Mouse (Mus musculus): ENCODE results near the gene Plg. TPM values are rescaled to one million over a fixed set of nuclear protein-coding genes. Genes with fewer than 3 reads are reported as not detected.
A peak's percentile ranks its signal among the peaks of the same experiment; 100 is the strongest.

Plg gene
- total and polyA plus RNA-seq, 2 experiments = 1,031 to 1,403 TPM

DNA sequence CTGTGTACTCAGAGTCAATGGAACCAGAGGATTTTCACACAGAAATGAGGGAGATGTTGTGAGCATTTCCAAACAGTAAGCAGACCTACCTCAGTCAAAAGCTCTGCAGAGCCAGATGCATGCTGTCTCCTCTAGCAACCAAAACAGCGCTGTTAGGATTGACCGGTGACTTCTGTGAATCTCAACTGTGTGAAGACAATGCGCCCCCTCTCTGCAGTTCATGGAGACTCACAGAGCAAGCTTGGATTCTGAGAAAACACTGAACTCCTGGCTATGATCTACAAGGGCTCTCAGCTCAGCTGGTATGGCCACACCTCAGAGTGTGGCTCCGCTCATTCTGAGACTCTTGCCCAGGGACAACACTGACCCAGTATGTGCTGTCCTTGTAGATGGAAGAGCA is 72.8 kb downstream of the Plg start:
- Histone ChIP-seq H3K9ac (ENCODE audit: low read depth, low read length) (no peak overlapping the region), H3K4me1 (ENCODE audit: control insufficient read depth, insufficient read depth, low read length) (no peaks in the 10 kb centered on the region; the same call in none of the 2 replicates), H3K27ac (replicated peaks; ENCODE audit: insufficient read depth, low read depth, low read length) (no peak overlapping the region), H3K79me2 (ENCODE audit: control insufficient read depth, insufficient read depth, low read length) (no peaks in the 10 kb centered on the region), H3K36me3 (ENCODE audit: control insufficient read depth, insufficient read depth, low read length) (no peaks in the 10 kb centered on the region), H3K27me3 (ENCODE audit: control insufficient read depth, insufficient read depth, low read length) (no peaks in the 10 kb centered on the region), H3K4me3 (ENCODE audit: insufficient read depth, low read depth, low read length) (no peak overlapping the region)
- DNase-seq (ENCODE audit: extremely low read depth, low read depth, low spot score) = no peak
- WGBS = 56% methylated on average over 4 of the region's 4 CpGs
- no peak for TF ChIP-seq CTCF (IDR thresholded peaks at IDR 0.05; ENCODE audit: low read depth, low read length)

DNA sequence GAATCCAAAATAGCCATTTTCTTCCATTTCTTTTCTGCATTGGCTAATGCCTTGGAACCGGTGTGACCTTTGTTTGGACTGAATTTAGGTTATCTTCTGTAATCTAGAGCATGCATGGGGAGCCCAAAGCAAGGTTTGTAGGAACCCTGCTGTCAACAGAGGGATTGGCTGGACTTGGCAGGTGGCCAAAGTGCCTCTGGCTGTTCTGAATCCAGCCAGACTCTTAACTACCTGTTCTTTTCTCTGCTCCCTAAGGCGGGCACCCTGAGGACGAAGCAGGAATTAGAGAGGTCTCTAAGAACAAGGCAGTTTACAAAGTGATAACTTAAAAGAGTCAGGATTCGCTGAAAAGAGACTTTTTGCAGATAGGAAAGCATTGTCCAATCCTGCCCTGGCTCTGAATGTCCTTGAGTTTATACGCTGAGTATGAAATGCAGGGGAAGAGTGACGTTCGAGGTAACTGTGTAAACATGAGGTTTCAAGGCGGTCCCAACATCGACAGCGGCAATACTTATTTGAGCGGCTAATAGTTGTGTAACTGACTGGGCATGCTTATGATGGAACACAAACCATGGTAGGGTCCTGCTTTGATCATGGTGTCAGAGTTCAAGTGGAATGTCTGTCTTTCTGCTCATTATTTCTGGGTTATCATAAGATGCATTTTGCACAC is 74.6 kb downstream of the Plg start:
- peak; percentile 38 for DNase-seq (ENCODE audit: extremely low read depth, low read depth, low spot score)
- Histone ChIP-seq H3K79me2 (ENCODE audit: control insufficient read depth, insufficient read depth, low read length) (no peaks in the 10 kb centered on the region), H3K4me3 (ENCODE audit: insufficient read depth, low read depth, low read length) (no peak overlapping the region), H3K4me1 (ENCODE audit: control insufficient read depth, insufficient read depth, low read length) (no peaks in the 10 kb centered on the region; the same call in none of the 2 replicates), H3K27ac (replicated peaks; ENCODE audit: insufficient read depth, low read depth, low read length) (no peak overlapping the region), H3K36me3 (ENCODE audit: control insufficient read depth, insufficient read depth, low read length) (no peaks in the 10 kb centered on the region), H3K9ac (ENCODE audit: low read depth, low read length) (no peak overlapping the region), H3K27me3 (ENCODE audit: control insufficient read depth, insufficient read depth, low read length) (no peaks in the 10 kb centered on the region)
- WGBS = 33% methylated on average over 11 of the region's 11 CpGs
- TF ChIP-seq POLR2A (IDR thresholded peaks at IDR 0.05; ENCODE audit: extremely low read depth, insufficient read depth, low read length) (no peak), CTCF (IDR thresholded peaks at IDR 0.05; ENCODE audit: low read depth, low read length) (no peak)

DNA sequence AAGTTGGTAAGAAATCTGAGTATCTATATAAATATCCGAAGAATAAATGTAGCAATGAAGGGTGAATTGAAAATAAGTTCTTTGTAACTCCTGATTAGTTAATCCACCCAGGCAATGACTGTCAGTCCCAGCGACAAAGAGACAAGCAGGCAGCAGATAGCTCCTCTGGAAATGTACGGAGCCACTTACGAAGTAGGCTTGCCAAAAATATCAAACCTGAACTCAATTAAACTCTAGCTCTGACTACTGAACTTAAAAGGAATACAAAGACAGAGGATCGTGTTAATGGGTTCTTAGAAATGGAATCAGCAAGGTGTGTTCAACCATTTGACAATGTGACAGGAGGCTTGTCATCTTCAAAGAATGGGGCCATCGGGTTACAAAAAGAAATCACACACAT is 75.3 kb downstream of the Plg start:
- TF ChIP-seq CTCF (IDR thresholded peaks at IDR 0.05; ENCODE audit: low read depth, low read length) = no peak
- no peak for TF ChIP-seq POLR2A (IDR thresholded peaks at IDR 0.05; ENCODE audit: extremely low read depth, insufficient read depth, low read length)
- Histone ChIP-seq H3K79me2 (ENCODE audit: control insufficient read depth, insufficient read depth, low read length) (no peaks in the 10 kb centered on the region), H3K36me3 (ENCODE audit: control insufficient read depth, insufficient read depth, low read length) (no peaks in the 10 kb centered on the region), H3K4me1 (ENCODE audit: control insufficient read depth, insufficient read depth, low read length) (no peaks in the 10 kb centered on the region; the same call in none of the 2 replicates), H3K4me3 (ENCODE audit: insufficient read depth, low read depth, low read length) (no peak overlapping the region), H3K9ac (ENCODE audit: low read depth, low read length) (no peak overlapping the region), H3K27me3 (ENCODE audit: control insufficient read depth, insufficient read depth, low read length) (no peaks in the 10 kb centered on the region), H3K27ac (replicated peaks; ENCODE audit: insufficient read depth, low read depth, low read length) (no peak overlapping the region)
- 88% methylated on average over 6 of the region's 6 CpGs for WGBS
- DNase-seq (ENCODE audit: extremely low read depth, low read depth, low spot score) = no peak

DNA sequence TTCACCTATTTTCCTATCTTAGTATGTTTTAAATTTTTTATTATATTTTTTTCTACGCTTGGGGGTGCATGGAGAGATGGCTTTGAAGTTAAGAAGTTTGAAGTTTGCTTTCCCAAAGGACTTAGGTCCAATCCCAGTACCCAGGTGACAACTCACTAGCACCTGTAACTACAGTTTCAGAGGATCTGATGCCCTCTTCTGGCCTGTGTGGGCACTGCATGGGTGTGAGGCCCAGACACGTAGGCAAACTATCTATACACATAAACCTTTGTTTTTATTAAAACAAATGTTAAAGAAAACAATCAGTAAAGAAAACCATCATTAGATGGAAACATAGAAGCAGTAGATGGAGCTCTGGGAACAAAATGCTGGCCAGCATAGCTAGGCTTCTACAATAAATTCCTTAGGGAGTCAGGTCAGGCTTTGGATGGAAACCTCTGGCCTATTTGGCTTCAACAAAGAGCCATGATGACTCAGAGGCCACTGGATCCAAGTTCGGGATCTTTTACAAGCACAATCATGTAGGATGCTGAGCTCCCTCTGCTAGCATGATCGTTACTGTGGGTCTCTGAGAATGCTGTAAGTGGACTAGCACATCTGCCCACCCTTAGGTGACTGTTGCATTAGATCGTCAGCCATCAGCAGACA is 76.9 kb downstream of the Plg start:
- no peak overlapping the region for H3K9ac ChIP-seq (ENCODE audit: low read depth, low read length)
- H3K79me2 ChIP-seq (ENCODE audit: control insufficient read depth, insufficient read depth, low read length) = no peaks in the 10 kb centered on the region
- no peak overlapping the region for H3K4me3 ChIP-seq (ENCODE audit: insufficient read depth, low read depth, low read length)
- no peaks in the 10 kb centered on the region for H3K36me3 ChIP-seq (ENCODE audit: control insufficient read depth, insufficient read depth, low read length)
- H3K27me3 ChIP-seq (ENCODE audit: control insufficient read depth, insufficient read depth, low read length) = peaks cover 2% of the 10 kb centered on the region; the same call in 1 of the 2 replicates
- no peak for TF ChIP-seq POLR2A (IDR thresholded peaks at IDR 0.05; ENCODE audit: extremely low read depth, insufficient read depth, low read length)
- peak; percentile 79 for TF ChIP-seq CTCF (IDR thresholded peaks at IDR 0.05; ENCODE audit: low read depth, low read length)
- no peak overlapping the region for H3K27ac ChIP-seq (replicated peaks; ENCODE audit: insufficient read depth, low read depth, low read length)
- peak; percentile 30 for DNase-seq (ENCODE audit: extremely low read depth, low read depth, low spot score)
- 66% methylated on average over 5 of the region's 5 CpGs for WGBS
- no peaks in the 10 kb centered on the region; the same call in none of the 2 replicates for H3K4me1 ChIP-seq (ENCODE audit: control insufficient read depth, insufficient read depth, low read length)

DNA sequence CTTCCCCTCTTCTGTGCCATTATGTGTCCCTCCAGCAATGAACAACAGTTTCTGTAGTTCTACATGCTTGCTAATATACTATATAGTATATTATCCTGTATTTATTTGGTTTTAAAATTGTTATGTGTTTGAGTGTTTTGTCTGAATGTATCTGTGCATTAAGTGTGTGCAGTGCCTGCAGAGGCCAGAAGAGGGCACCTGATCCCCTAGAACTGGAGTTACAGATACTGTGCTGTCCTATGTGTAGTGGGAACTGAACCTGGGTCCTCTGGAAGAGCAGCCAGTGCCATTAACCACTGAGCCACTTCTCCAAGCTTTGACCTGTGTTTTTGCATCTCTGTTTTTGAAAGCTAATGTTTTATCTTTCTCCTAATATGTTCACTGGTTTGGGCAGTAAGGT is 82.8 kb downstream of the Plg start:
- H3K4me3 ChIP-seq (ENCODE audit: insufficient read depth, low read depth, low read length) = no peak overlapping the region
- no peaks in the 10 kb centered on the region for H3K4me1 ChIP-seq (ENCODE audit: control insufficient read depth, insufficient read depth, low read length)
- TF ChIP-seq POLR2A (IDR thresholded peaks at IDR 0.05; ENCODE audit: extremely low read depth, insufficient read depth, low read length) = no peak
- TF ChIP-seq CTCF (IDR thresholded peaks at IDR 0.05; ENCODE audit: low read depth, low read length) = peak; percentile 26; the same call in 1 of the 2 replicates
- H3K27ac ChIP-seq (replicated peaks; ENCODE audit: insufficient read depth, low read depth, low read length) = no peak overlapping the region
- peaks cover 2% of the 10 kb centered on the region; the same call in 1 of the 2 replicates for H3K27me3 ChIP-seq (ENCODE audit: control insufficient read depth, insufficient read depth, low read length)
- H3K79me2 ChIP-seq (ENCODE audit: control insufficient read depth, insufficient read depth, low read length) = no peaks in the 10 kb centered on the region
- DNase-seq (ENCODE audit: extremely low read depth, low read depth, low spot score) = no peak
- no peak overlapping the region for H3K9ac ChIP-seq (ENCODE audit: low read depth, low read length)
- no peaks in the 10 kb centered on the region for H3K36me3 ChIP-seq (ENCODE audit: control insufficient read depth, insufficient read depth, low read length)

DNA sequence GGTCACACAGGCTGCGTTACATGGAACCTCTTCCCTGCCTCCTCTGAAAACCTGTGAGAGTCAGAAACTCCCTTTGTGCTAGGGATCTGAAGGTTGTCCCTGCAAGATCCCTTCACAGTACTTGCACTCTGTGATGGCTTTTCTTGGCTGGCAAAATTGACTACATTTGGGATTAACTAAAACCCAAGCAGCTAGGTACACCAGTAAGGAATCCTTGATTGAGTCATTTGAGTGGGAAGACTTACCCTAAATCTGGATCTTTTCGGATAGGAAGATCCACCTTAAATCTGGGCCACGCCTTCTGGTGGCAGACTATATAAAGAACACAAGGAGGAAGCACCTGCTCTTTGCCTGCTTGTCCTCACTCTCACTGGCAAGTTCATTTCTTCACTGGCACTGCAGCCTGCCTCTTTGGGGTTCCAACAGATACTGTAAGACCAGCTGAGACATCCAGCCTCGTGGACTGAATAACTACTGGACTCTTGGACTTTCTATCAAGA is 88.1 kb downstream of the Plg start:
- no peak for DNase-seq (ENCODE audit: extremely low read depth, low read depth, low spot score)
- Histone ChIP-seq H3K4me1 (ENCODE audit: control insufficient read depth, insufficient read depth, low read length) (no peaks in the 10 kb centered on the region), H3K9ac (ENCODE audit: low read depth, low read length) (no peak overlapping the region), H3K4me3 (ENCODE audit: insufficient read depth, low read depth, low read length) (no peak overlapping the region), H3K27ac (replicated peaks; ENCODE audit: insufficient read depth, low read depth, low read length) (no peak overlapping the region), H3K79me2 (ENCODE audit: control insufficient read depth, insufficient read depth, low read length) (no peaks in the 10 kb centered on the region), H3K27me3 (ENCODE audit: control insufficient read depth, insufficient read depth, low read length) (no peaks in the 10 kb centered on the region), H3K36me3 (ENCODE audit: control insufficient read depth, insufficient read depth, low read length) (no peaks in the 10 kb centered on the region)
- TF ChIP-seq CTCF (IDR thresholded peaks at IDR 0.05; ENCODE audit: low read depth, low read length) (no peak), POLR2A (IDR thresholded peaks at IDR 0.05; ENCODE audit: extremely low read depth, insufficient read depth, low read length) (no peak)
- WGBS = 74% methylated on average over 4 of the region's 4 CpGs
